Mouse (Mus musculus) adipocyte (in vitro differentiated cells): Measurements from ENCODE around the gene Coq9.

ENCODE experiments used
- DNase-seq: peaks from one replicate; pipeline ENCODE4 v3.0.0-alpha.2; 2016; ENCODE audit warnings: low spot score

Coq9 gene

DNA sequence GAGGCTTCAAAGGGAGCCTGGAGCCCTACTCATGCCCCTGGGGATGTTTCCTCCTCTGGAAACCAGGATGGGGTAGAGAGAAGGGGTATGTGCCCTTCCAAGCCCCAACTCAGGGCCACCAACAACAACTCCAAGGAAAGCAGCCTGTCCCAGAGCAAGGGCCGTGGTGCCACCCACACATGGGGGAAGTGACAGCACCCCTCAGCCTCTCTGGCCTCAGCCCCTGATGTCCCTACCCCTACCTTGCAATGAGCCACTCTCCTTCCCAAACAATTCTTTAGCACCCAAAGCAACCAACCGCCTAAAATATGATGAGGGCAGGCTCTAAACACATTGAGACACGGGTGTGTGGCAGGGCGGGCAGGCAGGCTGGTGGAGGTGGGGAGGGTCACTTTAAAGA is 31.9 kb downstream of the Coq9 start:
- no peak for DNase-seq

DNA sequence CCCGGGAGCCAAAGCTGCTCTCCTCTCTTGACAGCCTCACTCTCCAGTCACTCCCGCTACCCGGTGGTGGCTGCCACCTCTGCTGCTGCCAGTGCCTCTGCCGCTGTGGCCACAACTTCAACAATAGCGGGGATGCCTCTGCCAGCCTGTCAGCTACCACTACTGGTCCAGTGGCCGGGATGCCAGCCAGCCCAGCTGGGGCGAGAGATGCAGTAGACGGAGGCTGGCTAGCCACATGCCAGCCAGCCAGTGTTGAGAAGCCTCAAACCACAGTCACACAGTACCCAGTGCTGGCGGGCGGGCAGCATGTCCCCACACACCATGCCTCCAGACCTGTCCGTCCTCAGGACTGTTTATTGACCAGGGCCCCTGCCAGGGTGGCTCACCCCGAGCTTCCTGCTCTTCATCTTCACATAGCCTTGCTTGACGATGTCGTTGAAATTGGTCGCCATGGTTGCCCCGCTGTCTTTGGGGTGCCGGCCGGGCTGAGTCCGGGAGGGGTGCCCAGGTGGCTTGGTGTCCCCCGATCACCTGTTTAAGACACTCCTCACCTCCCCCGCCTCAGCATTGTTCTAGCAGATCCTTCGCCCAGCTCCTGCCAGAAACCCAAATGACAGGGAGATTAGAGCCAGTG is 32.5 kb downstream of the Coq9 start:
- peak; percentile 24 for DNase-seq

DNA sequence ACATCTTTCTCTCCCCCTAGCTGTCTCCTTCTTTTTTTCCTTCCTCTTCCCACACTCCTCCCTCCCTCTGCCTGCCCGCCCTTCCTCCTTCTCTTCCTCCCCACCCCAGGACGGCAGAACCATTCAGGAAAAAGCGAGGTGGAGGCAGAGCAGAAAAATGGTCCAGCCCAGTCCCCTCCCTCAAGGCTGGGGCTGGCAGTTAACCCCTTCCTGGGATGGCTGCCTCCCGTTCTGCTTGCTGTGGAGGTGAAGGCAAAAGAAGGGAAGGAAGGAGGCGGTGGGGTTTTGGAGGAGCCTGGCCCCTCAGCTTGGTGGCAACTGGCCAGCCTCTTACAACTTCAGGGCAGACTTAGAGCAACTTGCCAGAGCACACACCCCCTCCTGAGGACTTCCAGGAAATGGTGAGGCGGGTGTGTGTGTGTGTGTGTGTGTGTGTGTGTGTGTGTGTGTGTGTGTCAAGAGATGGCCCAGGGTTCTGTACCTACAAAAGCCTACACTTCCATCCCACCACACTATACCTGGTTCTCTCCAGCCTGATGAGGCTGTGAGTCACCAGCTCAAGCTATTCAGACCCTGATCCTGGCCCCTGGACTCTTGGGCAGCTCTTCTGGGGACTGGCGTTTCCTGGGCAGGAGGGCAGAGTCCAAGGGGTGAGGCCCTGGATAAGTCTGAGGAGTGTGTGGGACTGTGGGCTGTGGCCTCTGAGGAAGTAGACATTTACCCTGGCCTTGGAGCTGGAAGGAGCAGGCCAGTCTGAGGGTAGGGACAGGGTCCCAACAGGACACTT is 33.2 kb downstream of the Coq9 start:
- peak; percentile 58 for DNase-seq

DNA sequence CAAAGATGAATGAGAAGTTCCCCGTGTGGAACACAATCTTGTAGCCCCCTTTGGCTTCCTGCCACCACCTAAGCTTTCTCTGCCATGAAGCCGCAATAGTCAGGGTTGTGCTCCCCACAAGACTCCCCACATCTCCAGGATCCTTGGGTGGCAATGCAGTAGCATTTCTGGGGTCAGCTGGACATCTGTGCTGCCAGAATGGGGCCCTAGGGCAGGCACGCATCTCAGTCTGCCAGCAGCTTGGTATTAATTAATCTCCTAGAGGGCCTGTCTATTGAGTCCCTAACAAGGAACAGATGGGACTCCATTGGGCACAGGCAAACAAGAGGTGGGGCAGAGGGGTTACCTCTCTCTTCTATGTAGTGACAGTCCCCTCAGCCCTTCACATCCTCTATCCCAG is 34.0 kb downstream of the Coq9 start:
- no peak for DNase-seq

DNA sequence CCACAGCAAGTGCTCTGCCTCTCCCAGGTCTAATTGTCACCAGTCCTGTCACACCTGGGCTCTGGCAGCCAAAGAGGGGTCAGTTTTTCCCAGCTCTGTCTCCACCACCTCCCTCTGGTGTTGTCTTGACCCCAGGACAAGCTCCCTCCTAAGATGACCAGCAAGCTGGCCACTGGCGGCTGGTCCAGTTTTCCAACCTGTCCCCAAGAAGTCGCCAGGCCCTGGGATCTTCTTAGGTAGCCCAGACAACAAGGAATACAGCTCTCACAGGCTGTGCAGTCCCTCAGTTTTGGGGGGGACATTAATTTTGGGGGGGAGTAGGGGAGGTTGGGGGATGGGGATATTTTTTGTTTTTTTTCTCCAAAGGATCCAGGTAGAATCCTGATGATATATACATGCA is 34.5 kb downstream of the Coq9 start:
- no peak for DNase-seq

DNA sequence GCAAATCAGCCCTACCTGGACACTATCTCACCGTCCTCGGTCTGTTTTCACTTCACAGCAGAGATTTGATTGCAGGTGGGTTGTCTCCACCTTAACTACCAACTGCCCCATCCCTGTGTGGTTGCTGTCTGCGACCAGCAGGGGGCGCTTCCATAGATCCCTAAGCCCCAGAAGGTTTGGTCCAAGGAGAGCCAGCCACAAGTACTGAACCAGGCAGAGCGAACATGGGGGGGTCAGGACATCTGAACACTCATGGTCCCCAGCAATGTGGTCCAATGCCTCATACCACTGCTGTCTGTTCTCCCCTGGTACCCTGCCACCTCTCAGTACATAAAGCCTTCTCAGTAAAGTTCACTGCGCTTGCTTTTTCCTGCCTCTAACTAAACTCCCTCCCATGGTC is 36.2 kb downstream of the Coq9 start:
- peak; percentile 76 for DNase-seq

DNA sequence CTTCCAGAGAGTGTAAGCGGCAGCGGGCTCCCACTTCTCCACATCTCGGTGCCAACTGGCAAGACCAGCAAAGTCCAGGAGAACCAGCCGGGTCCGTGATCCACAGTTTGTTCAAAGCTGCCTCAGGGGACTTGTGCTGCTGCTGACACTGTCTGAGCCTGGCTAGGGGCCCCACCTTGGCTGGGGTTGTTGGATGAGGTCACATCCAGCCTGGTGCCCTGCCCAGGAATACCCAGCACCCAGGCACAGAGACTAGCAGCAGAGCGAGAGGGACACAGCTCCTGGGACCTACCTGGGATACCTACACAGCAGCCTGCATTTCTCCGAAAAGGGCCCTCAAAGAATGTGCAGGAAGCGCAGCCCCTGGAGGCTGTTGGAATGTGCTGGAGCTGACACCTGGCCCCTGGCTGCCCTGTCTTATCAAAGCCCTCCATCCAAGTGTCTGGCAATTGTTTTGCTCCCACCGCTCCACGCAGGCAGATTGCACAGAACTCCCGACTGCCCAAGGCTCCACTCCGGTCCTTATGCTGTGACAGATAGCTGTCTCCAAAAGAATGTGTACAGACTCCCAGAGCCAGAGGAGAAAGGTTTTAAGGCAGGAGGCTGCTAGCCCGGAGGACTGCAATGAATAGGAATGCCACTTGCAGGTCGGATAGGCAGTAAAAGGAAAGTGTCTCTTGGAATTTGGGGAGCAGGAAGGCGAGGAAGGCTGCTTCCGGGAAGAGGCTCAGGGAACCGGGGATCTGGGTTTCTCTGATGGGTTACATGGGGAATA is 37.2 kb downstream of the Coq9 start:
- no peak for DNase-seq

DNA sequence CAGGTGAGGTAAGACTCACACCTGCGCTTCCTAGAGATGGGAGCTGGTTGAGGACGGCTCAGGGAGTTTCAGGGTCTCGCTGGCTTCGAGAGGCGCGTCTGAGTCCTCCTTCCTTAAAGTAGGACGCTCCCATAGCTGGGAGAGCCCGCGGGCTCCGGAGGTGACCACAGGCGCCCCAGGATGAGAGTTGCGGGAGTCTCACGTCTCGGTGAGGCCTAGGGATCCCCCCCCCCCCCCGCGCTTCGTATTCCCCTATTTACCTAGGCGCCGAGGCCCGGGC is 37.7 kb downstream of the Coq9 start:
- DNase-seq, result no peak

DNA sequence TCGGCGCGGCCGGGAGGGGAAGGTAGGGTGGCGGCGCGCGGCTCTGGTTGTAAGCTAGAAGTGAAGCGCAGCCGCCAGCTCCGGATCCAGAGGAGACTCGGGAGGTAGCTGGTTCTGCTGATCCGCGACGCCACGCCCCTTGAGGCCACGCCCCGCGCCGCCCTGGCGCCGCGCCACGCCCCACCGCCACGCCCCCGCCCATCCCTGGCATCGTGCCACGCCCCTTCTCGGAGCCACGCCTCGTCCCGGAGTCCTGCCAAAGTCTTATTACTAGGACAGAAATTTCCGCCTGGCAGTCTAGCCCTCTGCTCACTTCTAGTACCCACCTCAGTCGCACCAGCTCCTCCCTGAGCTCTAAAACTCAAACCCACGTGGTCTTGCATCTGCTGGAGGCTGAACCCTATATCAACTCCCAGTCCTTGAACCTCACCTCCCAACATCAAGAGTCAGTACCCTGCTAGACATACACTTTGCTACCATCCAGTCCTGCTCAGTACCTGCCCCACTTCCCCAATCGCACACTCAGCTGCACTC is 38.1 kb downstream of the Coq9 start, which contains the start of gene Dok4:
Gene Dok4, minus strand, starts transcription at position 134 of the 534 bp plus-strand sequence.
- peak; percentile 85 for DNase-seq

DNA sequence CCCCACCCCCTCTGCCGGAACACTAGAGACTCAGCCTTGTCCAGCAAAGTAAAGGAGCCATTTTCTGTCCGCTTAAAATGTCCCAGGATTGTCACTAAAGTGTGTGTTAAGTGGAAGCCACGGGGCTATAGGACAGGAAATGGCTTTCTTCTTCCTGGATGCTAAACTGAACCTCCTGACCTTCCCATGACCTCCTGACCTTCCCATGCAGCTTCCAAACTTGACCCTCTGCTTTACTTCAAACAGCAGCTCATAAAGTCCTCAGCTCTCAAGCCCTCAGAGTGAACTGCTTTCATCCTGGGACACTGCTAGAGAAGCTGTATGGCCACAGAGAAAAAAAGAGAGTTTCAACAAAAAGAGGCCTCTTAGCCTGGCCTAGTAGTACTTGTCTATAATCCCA is 38.7 kb downstream of the Coq9 start:
- no peak for DNase-seq

DNA sequence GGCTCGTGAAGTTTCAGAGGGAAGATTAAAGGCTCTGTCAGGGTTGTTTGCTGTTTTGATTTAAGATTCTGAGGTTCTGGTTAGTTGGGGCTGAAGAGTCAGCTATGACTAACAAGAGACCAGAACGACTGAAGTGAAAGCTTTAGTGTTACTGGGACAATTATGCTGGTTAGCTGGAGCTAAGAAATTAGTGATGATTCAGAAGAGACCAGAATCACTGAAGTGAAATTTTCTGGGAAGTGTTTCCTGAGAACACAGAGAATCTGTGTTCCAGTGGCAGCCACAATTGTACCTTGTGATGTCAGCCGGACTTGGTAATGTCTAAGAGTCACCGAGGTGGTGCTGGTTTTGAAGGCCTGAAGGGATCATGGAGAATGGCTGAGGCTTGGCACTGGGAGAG is 42.6 kb downstream of the Coq9 start:
- no peak for DNase-seq

DNA sequence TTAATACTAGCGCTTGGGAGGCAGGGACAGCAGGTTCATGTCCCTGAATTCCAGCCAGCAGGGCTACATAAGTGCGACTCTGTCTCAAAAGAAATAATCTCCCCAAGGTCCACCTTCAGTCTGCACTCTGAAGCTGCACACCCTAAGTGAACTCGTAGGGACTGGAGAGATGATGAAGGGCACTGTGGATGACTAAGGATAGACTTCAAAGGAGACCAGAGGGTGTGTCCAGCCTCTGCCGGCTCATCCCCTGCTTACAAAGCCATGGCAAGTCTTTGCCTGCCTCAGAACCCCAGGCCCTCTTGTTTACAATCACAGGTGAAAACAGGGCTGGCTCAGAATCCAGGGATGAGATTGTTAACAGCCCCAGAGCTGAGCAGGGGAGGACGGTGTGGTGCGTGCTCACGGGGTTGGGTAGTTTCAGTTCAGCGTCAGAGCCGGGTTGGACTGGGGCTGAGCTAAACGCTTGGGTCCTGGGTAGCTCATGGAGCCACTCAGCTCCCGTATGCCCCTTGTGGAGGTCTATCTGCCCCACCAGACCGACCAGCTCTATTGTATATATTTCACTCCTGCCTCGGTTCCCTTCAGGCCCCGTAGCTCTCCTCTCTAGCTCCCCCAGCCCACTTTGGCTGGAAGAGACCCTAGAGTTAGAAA is 50.4 kb downstream of the Coq9 start:
- no peak for DNase-seq

DNA sequence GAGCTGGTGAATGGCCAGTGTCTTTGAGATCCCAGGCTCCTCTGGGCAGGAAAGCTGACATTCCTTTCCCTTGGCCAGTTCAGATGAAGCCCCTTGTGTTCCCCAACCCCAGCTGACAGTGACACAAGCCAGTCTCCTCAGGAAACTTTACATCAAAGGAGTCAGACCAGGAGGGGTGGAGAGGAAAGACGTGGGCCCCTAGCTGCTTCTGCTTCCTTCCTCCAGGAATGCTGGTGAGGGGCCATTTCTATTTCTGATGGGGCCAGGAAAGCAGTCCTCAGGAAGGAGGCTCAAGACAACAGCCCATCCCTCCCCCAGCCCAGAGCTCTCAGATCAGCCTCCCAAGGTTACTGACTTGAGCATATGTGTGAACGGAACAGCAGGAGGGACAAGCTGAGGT is 54.8 kb downstream of the Coq9 start:
- DNase-seq, result no peak

DNA sequence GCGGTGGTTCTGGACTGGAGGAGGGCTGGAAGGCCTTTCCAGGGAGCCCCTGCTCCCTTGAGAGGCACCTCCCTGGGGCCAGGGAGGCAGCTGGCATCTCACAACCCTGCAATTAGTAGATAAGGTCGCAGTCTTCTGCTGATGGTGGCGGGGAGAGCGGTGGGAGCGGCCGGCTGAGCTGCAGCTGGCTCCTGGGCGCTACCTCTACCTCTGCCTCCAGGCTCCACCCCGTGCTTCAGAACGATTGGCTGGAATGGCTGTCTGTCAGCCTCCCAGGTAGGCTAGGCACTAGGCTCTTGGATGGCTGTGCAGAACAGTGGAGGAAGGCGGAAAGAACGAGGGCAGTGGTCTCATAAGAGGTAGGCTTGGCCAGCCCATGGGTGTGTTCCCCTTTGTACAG is 61.1 kb downstream of the Coq9 start:
- no peak for DNase-seq

DNA sequence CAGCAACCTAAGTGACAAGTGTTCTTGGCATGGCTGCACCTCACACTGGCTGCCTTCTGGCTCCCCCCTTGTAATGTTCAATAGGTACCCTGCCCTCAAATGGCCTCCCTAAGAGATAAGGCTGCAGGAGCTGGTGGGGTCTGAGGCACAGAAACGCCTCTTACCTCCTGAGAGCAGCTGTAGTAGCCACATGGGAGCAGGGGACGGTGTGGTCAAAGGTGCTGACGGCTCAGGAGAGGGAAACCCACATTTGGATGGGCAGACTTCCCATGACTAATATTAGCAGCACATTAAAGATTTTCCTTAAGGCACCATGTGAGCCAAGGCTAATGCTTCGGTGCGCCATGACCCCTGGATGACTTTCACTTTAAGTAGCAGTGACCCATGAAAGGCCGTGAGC is 62.5 kb downstream of the Coq9 start:
- DNase-seq, result no peak

DNA sequence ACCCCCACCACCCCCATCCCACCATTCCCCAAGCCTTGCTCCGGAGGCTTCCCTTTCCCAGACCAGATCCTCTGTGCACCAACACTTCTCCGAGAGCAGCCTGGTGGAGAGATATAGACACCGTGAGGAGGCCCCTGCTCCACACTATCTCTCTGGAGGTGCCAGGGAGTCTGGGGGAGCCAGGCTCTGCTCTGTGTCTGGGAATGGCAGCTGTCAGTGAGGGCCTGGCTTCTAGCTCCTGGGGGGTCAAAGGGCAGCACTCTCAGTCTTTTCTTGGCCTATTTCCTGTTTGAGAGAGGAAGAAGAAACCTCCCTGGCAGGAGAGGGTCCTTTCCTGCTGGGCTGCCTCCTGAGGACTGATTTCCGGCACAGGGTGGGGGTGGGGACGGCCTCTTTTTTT is 62.9 kb downstream of the Coq9 start:
- DNase-seq, result no peak

DNA sequence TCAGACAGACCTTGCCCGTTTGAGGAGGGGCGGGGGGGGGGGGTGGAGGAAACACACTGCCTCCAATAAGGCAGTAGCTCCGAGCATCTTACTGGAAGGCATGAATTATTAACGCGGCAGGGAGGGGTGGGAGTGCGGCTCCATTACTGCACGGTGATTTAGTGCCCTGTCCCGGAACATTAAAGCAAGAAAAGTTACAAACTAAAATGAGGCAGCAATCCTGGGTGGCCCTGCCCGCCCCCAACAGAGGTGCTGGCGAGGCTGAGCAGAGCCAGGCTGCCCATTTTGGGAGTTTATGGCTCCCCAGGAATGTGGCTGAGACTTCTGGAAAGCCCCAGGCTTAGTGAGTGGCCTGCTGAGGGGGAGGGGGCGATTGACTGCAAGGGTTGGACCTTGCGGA is 65.6 kb downstream of the Coq9 start:
- no peak for DNase-seq
